Mouse (Mus musculus): ENCODE measurements at regions not wholly inside any gene's neighbourhood (a gene's known extent, or its start where the extent isn't known, plus 50 kb on each side); places are given as distances from the start of the nearest gene placed in this dataset.

- H3K27me3 ChIP-seq (ENCODE audit: low read depth, poor library complexity, severe bottlenecking): no peaks in the 10 kb centered on the region
- H3K4me3 ChIP-seq: no peak overlapping the region
- H3K9me3 ChIP-seq (replicated peaks): no peaks in the 10 kb centered on the region
- no peaks in the 10 kb centered on the region for H3K4me1 ChIP-seq
- WGBS: 98% methylated on average over 1 of the region's 1 CpGs
- H3K27ac ChIP-seq (replicated peaks): no peak overlapping the region
- H3K36me3 ChIP-seq: no peaks in the 10 kb centered on the region
- no peak for DNase-seq (ENCODE audit: low spot score)
Measured at GRCm38 (mm10) chr3:54507575-54507974, 146.7 kb downstream of the Postn start.

DNA sequence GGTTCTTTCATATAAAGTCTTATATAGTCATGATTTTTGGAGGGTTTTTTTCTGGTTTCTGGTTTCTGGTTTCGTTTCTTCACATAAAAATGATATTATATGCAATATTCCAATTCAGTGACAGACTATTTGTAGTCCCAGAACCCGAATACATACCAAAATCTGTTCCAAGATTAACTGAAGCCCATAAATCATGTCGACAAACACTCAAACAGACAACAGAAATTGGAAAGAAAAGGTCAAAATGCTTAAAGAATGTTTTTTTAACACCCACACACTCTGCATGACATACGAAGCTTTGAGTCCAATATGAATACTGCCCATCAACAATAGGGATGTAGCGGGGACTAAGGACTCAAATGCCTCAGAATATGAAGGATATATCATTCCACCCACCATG, 148.0 kb downstream of the Postn start:
- Histone ChIP-seq H3K4me1 (no peaks in the 10 kb centered on the region), H3K4me3 (no peak overlapping the region), H3K27ac (replicated peaks) (no peak overlapping the region), H3K36me3 (no peaks in the 10 kb centered on the region), H3K27me3 (ENCODE audit: low read depth, poor library complexity, severe bottlenecking) (no peaks in the 10 kb centered on the region), H3K9me3 (replicated peaks) (no peaks in the 10 kb centered on the region)
- no peak for DNase-seq (ENCODE audit: low spot score)
- WGBS: 87% methylated on average over 5 of the region's 5 CpGs

GRCm38 (mm10) chr3:54517251-54517650, 156.3 kb downstream of the Postn start:
- DNase-seq (ENCODE audit: low spot score): no peak
- H3K4me1 ChIP-seq: no peaks in the 10 kb centered on the region
- 95% methylated on average over 3 of the region's 3 CpGs for WGBS
- H3K9me3 ChIP-seq (replicated peaks): peaks cover 4% of the 10 kb centered on the region; the same call in 1 of the 2 replicates
- no peak overlapping the region for H3K4me3 ChIP-seq
- no peak overlapping the region for H3K27ac ChIP-seq (replicated peaks)
- H3K27me3 ChIP-seq (ENCODE audit: low read depth, poor library complexity, severe bottlenecking): no peaks in the 10 kb centered on the region
- no peaks in the 10 kb centered on the region for H3K36me3 ChIP-seq

DNA sequence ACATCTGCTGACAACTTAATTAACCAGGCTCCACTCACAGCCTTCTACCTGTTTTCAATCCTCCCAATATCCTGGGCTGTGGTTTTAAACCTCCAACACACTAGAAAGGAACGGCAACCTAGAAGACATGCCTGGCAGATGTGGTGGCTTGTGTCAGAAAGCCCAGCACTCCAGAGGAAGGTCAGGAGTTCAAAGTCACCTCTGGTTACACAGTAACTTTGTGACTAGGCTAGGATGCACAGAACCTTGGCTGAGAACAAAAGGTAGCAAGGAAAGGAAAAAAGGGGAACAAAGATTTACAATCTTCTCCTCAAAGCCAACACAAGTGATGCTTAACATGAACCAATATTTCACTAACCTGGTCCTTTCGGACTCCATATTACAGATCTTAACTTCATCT, 161.8 kb downstream of the Postn start:
- no peaks in the 10 kb centered on the region for H3K27me3 ChIP-seq (ENCODE audit: low read depth, poor library complexity, severe bottlenecking)
- H3K4me3 ChIP-seq: no peak overlapping the region
- H3K9me3 ChIP-seq (replicated peaks): peaks cover 10% of the 10 kb centered on the region
- H3K36me3 ChIP-seq: no peaks in the 10 kb centered on the region
- H3K27ac ChIP-seq (replicated peaks): no peak overlapping the region
- no peaks in the 10 kb centered on the region for H3K4me1 ChIP-seq
- no peak for DNase-seq (ENCODE audit: low spot score)
- 91% methylated on average over 2 of the region's 2 CpGs for WGBS

DNA sequence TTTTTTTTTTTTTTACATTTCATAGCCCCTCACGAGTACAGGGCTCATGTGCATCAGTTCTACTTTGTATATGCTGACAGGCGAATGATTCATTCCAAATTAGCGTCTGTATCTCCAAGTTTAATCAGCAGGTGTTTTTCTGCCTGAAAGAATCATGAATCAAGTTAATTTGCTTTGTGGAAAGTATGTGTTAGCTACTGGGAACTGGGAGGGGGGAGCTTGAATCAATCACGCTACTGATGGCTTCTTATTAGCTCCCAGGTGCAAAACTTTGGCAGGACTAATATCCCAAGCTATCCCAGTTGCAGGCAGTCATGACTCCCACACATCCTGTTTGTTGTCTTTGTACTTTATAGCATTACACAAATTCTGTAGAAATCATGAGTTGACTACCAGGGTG, 165.7 kb downstream of the Postn start:
- DNase-seq (ENCODE audit: low spot score): no peak
- no peak overlapping the region for H3K27ac ChIP-seq (replicated peaks)
- no peaks in the 10 kb centered on the region for H3K4me1 ChIP-seq
- H3K36me3 ChIP-seq: no peaks in the 10 kb centered on the region
- 90% methylated on average over 4 of the region's 4 CpGs for WGBS
- no peak overlapping the region for H3K4me3 ChIP-seq
- no peaks in the 10 kb centered on the region for H3K27me3 ChIP-seq (ENCODE audit: low read depth, poor library complexity, severe bottlenecking)
- peaks cover 7% of the 10 kb centered on the region for H3K9me3 ChIP-seq (replicated peaks)

DNA sequence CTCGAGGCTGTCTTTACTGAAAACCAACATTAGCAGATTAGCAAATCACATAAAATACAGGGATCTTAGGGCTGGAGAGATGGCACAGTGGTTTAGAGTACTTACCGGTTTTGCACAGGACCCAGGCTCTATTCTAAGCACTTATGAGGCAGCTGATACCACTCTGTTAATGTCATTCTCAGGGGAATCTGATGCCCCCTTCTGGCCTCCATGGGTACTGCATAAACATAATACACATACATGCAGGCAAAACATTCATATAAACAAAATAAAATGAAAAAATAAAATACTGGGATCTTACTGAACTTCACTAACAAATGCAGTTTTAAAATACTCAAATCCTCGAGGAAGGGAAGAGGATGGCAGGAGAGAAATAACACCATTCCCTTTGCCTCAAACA, 164.3 kb upstream of the Supt20 start:
- Histone ChIP-seq H3K4me3 (no peak overlapping the region), H3K4me1 (no peaks in the 10 kb centered on the region), H3K27me3 (ENCODE audit: low read depth, poor library complexity, severe bottlenecking) (no peaks in the 10 kb centered on the region), H3K9me3 (replicated peaks) (peaks cover 7% of the 10 kb centered on the region), H3K27ac (replicated peaks) (no peak overlapping the region), H3K36me3 (no peaks in the 10 kb centered on the region)
- no peak for DNase-seq (ENCODE audit: low spot score)
- WGBS: 70% methylated on average over 3 of the region's 3 CpGs

GRCm38 (mm10) chr3:54530251-54530650, 162.4 kb upstream of the Supt20 start:
- Histone ChIP-seq H3K27me3 (ENCODE audit: low read depth, poor library complexity, severe bottlenecking) (no peaks in the 10 kb centered on the region), H3K4me1 (peaks cover 5% of the 10 kb centered on the region), H3K4me3 (no peak overlapping the region), H3K36me3 (no peaks in the 10 kb centered on the region), H3K9me3 (replicated peaks) (peaks cover 7% of the 10 kb centered on the region), H3K27ac (replicated peaks) (no peak overlapping the region)
- WGBS: 77% methylated on average over 6 of the region's 6 CpGs
- no peak for DNase-seq (ENCODE audit: low spot score)

GRCm38 (mm10) chr3:54535361-54535760, 157.2 kb upstream of the Supt20 start:
- WGBS: 88% methylated on average over 7 of the region's 7 CpGs
- Histone ChIP-seq H3K27me3 (ENCODE audit: low read depth, poor library complexity, severe bottlenecking) (no peaks in the 10 kb centered on the region), H3K36me3 (no peaks in the 10 kb centered on the region), H3K9me3 (replicated peaks) (no peaks in the 10 kb centered on the region), H3K4me1 (peaks cover 8% of the 10 kb centered on the region), H3K27ac (replicated peaks) (no peak overlapping the region), H3K4me3 (no peak overlapping the region)
- DNase-seq (ENCODE audit: low spot score): no peak

DNA sequence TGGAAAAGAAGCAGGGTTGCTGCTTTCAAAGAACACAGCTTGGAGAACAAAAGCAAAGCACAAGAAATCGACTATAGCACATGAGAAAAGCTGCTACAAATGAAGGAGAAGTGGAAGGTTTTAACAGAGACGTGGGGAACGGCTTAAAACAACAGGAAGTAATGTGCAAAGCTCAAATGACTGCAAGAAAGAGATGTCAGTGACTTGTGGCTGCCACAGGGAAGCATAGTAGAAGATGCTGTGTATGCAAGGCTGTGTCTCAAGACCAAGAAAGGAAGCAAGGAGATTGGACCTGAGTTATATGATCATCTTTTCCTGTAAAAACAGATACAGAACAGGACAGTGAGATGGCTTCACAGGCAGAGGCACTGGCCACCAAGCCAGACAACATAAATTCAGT, 154.6 kb upstream of the Supt20 start:
- WGBS: 73% methylated on average over 3 of the region's 3 CpGs
- peaks cover 8% of the 10 kb centered on the region for H3K4me1 ChIP-seq
- no peak overlapping the region for H3K4me3 ChIP-seq
- no peak for DNase-seq (ENCODE audit: low spot score)
- no peaks in the 10 kb centered on the region for H3K27me3 ChIP-seq (ENCODE audit: low read depth, poor library complexity, severe bottlenecking)
- no peaks in the 10 kb centered on the region for H3K36me3 ChIP-seq
- H3K27ac ChIP-seq (replicated peaks): no peak overlapping the region
- peaks cover 6% of the 10 kb centered on the region for H3K9me3 ChIP-seq (replicated peaks)

DNA sequence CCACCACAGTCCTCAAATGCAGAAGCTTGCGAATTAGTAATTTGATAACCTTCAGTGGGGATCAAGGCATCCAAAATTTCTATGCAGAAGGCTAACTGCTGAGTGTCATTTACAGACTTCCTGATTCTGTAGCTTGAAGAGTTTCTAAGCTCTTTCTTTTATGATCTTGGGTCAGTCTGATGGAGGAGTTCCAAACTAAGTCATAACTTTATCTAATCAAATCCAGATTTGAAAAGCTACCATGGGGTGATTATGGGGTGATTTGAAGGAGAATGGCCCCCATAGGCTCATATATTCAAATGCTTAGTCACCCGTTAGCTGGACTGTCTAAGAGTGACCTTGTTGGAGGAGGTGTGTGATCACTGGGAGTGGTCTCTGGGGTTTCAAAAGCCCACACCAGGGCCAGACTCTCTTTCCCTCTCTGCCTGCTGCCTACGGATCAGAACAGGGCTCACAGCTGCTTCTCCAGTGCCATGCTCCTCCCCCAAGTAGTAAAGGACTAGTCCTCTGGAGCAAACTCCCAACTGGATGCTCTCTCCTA, 152.0 kb upstream of the Supt20 start:
- Histone ChIP-seq H3K27ac (replicated peaks) (no peak overlapping the region), H3K4me1 (no peaks in the 10 kb centered on the region), H3K27me3 (ENCODE audit: low read depth, poor library complexity, severe bottlenecking) (no peaks in the 10 kb centered on the region), H3K4me3 (no peak overlapping the region), H3K36me3 (no peaks in the 10 kb centered on the region), H3K9me3 (replicated peaks) (peaks cover 8% of the 10 kb centered on the region)
- 72% methylated on average over 3 of the region's 3 CpGs for WGBS
- no peak for DNase-seq (ENCODE audit: low spot score)

- Histone ChIP-seq H3K27ac (replicated peaks) (no peak overlapping the region), H3K27me3 (ENCODE audit: low read depth, poor library complexity, severe bottlenecking) (no peaks in the 10 kb centered on the region), H3K4me1 (no peaks in the 10 kb centered on the region), H3K4me3 (no peak overlapping the region), H3K9me3 (replicated peaks) (peaks cover 8% of the 10 kb centered on the region), H3K36me3 (no peaks in the 10 kb centered on the region)
- WGBS: 87% methylated on average over 5 of the region's 5 CpGs
- no peak for DNase-seq (ENCODE audit: low spot score)
Measured at GRCm38 (mm10) chr3:54541389-54541788, 151.2 kb upstream of the Supt20 start.

DNA sequence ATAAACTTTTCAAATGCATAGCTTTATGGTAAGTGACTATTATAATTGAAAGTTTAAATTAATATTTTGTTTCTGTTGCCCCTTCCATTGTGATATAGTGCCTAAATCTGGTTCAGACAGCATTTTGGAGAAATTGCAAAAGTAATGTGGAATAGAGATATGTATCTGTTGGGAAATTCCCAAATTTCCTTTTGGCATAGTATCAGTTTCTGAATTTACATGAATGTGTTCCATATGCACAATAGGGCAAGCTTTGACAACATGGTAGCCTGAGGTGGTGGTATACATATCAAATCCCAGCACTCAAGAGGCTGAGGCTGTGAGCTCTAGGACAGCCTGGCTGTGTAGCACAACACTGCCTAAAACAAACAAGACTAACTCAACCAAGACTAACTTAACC, 147.2 kb upstream of the Supt20 start:
- no peak overlapping the region for H3K27ac ChIP-seq (replicated peaks)
- no peak overlapping the region for H3K4me3 ChIP-seq
- DNase-seq (ENCODE audit: low spot score): no peak
- H3K36me3 ChIP-seq: no peaks in the 10 kb centered on the region
- no peaks in the 10 kb centered on the region for H3K27me3 ChIP-seq (ENCODE audit: low read depth, poor library complexity, severe bottlenecking)
- peaks cover 8% of the 10 kb centered on the region for H3K9me3 ChIP-seq (replicated peaks)
- peaks cover 11% of the 10 kb centered on the region; the same call in 1 of the 2 replicates for H3K4me1 ChIP-seq

- DNase-seq (ENCODE audit: low spot score): no peak
- Histone ChIP-seq H3K27me3 (ENCODE audit: low read depth, poor library complexity, severe bottlenecking) (no peaks in the 10 kb centered on the region), H3K4me1 (peaks cover 11% of the 10 kb centered on the region; the same call in 1 of the 2 replicates), H3K9me3 (replicated peaks) (peaks cover 6% of the 10 kb centered on the region; the same call in 1 of the 2 replicates), H3K27ac (replicated peaks) (no peak overlapping the region), H3K36me3 (no peaks in the 10 kb centered on the region), H3K4me3 (no peak overlapping the region)
- 84% methylated on average over 9 of the region's 9 CpGs for WGBS
Measured at GRCm38 (mm10) chr3:54551908-54552307, 140.7 kb upstream of the Supt20 start.

GRCm38 (mm10) chr3:54555954-54556353, 136.7 kb upstream of the Supt20 start:
- no peak for DNase-seq (ENCODE audit: low spot score)
- 92% methylated on average over 2 of the region's 2 CpGs for WGBS
- no peaks in the 10 kb centered on the region for H3K4me1 ChIP-seq
- H3K36me3 ChIP-seq: no peaks in the 10 kb centered on the region
- H3K9me3 ChIP-seq (replicated peaks): peaks cover 6% of the 10 kb centered on the region; the same call in 1 of the 2 replicates
- H3K27ac ChIP-seq (replicated peaks): no peak overlapping the region
- no peak overlapping the region for H3K4me3 ChIP-seq
- H3K27me3 ChIP-seq (ENCODE audit: low read depth, poor library complexity, severe bottlenecking): no peaks in the 10 kb centered on the region

All from midbrain, embryonic 10.5 days (tissue).